Mouse (Mus musculus) G1E (cell line): ENCODE measurements around the gene Wwox. TPM values are rescaled to one million over a fixed set of nuclear protein-coding genes. Genes with fewer than 3 reads are reported as not detected.

Experiments used
- ATAC-seq: 2 replicates; pipeline ENCODE4 v1.8.0; 2016; ENCODE audit warnings: mild to moderate bottlenecking; ENCODE audit not compliant: insufficient number of reproducible peaks, poor library complexity, low FRiP score, severe bottlenecking; ENCODE audit errors: extremely low read depth
- DNase-seq: peaks from one replicate; pipeline ENCODE4 v3.0.0; 2012; ENCODE audit warnings: low spot score
- H3K27me3 ChIP-seq: 2 replicates; pipeline ENCODE4 v1.6.1; 2012; ENCODE audit warnings: mild to moderate bottlenecking, low read length, inconsistent platforms; ENCODE audit not compliant: insufficient read depth
- H3K36me3 ChIP-seq: replicated peaks from 2 replicates; pipeline ENCODE3; 2012; ENCODE audit warnings: mild to moderate bottlenecking, inconsistent platforms
- H3K4me1 ChIP-seq: 2 replicates; pipeline ENCODE4 v1.6.1; 2012; ENCODE audit warnings: low read depth, low read length, inconsistent platforms, mixed read lengths; ENCODE audit not compliant: insufficient read depth
- H3K4me3 ChIP-seq: 2 replicates; pipeline ENCODE4 v1.5.1; 2012; ENCODE audit warnings: low read depth, mild to moderate bottlenecking, inconsistent platforms, low read length, moderate library complexity, mixed read lengths
- H3K9me3 ChIP-seq: replicated peaks from 2 replicates; pipeline ENCODE4 v1.6.1; 2012; ENCODE audit warnings: inconsistent platforms
- CTCF ChIP-seq: IDR thresholded peaks from 2 replicates; pipeline ENCODE4 v1.5.1; 2012; ENCODE audit warnings: low read depth, low read length, inconsistent platforms, mixed read lengths
- GATA1 ChIP-seq: IDR thresholded peaks from 2 replicates; pipeline ENCODE4 v1.6.1; 2012; ENCODE audit warnings: borderline replicate concordance, low read length, inconsistent platforms, mixed read lengths
- GATA2 ChIP-seq: IDR thresholded peaks from 2 replicates; pipeline ENCODE4 v1.6.1; 2012; ENCODE audit warnings: low read depth, low read length, inconsistent platforms, borderline replicate concordance
- POLR2AphosphoS5 ChIP-seq: IDR thresholded peaks from 2 replicates; pipeline ENCODE4 v1.6.1; 2012; ENCODE audit warnings: low read depth, low read length, inconsistent platforms; ENCODE audit not compliant: insufficient replicate concordance
- TAL1 ChIP-seq: conservative IDR thresholded peaks from 2 replicates; pipeline ENCODE4 v1.6.1; 2012; ENCODE audit warnings: low read depth, low read length, inconsistent platforms, mixed read lengths
- polyA plus RNA-seq: library from polyadenylated mRNA; stranded (reverse); fragments of >175 nt; gene quantifications from 2 replicates; pipeline ENCODE4 v1.2.3, GENCODE M21; 2012
- total RNA-seq, 2 experiments: library from RNA; stranded (forward) in 1 of 2; stranded (reverse) in 1 of 2; fragments of 200-1000 nt in 1 of 2; fragments of >200 nt in 1 of 2; fragmentation: Nextera tagmentation in 1 of 2; gene quantifications; 2 replicates each; pipeline ENCODE4 v1.2.3; 2014 to 2017

The Wwox gene
- total and polyA plus RNA-seq, 3 experiments: 5.8 to 33.9 (median 7.2) TPM

DNA sequence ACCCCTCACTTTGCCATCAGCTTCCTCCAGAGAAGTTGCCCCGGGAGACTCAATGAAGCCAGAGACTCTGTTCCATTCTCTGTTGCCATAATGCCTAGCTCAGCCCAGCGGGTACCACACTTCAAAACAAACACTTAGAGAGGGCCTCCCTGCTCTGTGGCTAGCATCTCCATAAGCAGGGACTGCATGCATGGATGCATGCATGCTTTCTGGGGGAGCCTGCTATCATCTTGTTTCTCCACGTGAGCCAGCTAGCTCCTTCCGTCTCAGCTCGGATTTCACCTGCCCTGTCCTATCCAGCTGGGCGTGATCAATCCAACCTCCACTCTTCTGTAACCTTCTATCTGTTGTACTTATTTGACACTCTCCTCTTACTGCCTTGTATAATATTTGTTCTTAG is 675.0 kb downstream of the Wwox start:
- Histone ChIP-seq H3K36me3 (no peaks in the 10 kb centered on the region), H3K9me3 (peaks cover 59% of the 10 kb centered on the region), H3K27me3 (no peaks in the 10 kb centered on the region), H3K4me3 (no peak overlapping the region), H3K4me1 (no peaks in the 10 kb centered on the region)
- TF ChIP-seq TAL1 (no peak), POLR2AphosphoS5 (no peak), CTCF (no peak), GATA2 (no peak), GATA1 (no peak)
- DNase-seq (no peak), ATAC-seq (no peak)

DNA sequence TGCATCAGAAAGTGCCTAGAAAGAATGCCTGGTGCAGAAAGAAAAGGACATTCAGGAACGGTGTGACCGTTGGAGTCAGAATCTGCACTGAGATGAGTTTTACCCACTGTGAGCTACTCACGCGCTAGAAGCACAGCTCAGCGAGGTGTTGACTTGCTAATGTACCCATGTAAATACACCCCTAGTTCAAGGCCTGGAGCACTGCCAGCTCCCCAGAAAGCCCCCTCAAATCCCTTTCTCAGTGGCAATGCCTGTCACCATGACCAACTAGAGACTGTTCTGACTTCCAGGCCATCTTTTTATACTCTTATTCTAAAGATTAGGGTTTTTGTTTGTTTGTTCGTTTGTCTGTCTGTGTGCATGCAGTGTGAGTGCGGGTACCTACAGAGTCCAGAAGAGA is 686.6 kb downstream of the Wwox start:
- TF ChIP-seq CTCF (no peak), GATA2 (no peak), TAL1 (no peak), GATA1 (no peak), POLR2AphosphoS5 (no peak)
- DNase-seq: no peak
- no peaks in the 10 kb centered on the region for H3K27me3 ChIP-seq
- peaks cover 64% of the 10 kb centered on the region for H3K9me3 ChIP-seq
- no peaks in the 10 kb centered on the region for H3K36me3 ChIP-seq
- no peak overlapping the region for H3K4me3 ChIP-seq
- no peaks in the 10 kb centered on the region for H3K4me1 ChIP-seq
- ATAC-seq: no peak

DNA sequence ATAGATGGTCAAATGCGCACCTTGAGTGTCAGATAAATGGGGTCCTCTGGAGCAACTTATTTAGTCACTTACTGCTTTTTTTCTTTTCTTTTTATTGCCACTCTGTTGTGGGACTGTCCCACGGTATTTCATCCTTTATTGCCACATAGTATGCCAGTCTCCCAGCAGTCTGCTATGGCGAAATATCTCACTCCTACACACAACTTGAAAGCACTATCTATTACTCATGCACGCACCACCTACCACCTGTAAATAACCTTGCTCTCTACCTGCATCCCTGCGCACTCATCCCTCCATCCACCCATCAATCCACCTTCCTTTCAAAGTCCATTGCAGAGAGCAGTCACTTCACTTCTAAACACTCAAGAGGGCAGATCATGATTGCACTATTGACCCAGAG is 687.2 kb downstream of the Wwox start:
- DNase-seq (no peak), ATAC-seq (no peak)
- Histone ChIP-seq H3K27me3 (no peaks in the 10 kb centered on the region), H3K4me1 (no peaks in the 10 kb centered on the region), H3K4me3 (no peak overlapping the region), H3K9me3 (peaks cover 66% of the 10 kb centered on the region), H3K36me3 (no peaks in the 10 kb centered on the region)
- TF ChIP-seq GATA1 (no peak), POLR2AphosphoS5 (no peak), CTCF (no peak), GATA2 (no peak), TAL1 (no peak)

DNA sequence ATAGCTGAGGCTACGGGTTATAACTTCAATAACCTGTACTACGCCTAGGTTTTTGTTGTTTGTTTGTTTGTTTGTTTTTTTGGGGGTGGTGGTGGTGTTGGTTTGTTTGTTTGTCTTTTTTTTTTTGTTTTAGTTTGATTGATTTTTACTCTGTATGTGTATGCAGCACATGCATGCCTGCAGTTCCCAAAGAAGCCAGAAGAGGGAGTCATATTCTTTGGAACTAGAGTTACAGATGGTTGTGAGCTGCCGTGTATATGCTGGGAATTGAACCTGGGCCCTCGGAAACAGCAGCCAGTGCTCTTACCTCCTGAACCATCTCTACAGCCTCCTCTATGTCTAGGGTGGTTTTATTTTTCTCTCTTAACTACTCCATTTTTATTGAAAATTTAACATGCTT is 689.9 kb downstream of the Wwox start:
- Histone ChIP-seq H3K9me3 (peaks cover 72% of the 10 kb centered on the region), H3K27me3 (no peaks in the 10 kb centered on the region), H3K4me3 (no peak overlapping the region), H3K4me1 (no peaks in the 10 kb centered on the region), H3K36me3 (no peaks in the 10 kb centered on the region)
- TF ChIP-seq GATA1 (no peak), CTCF (no peak), POLR2AphosphoS5 (no peak), TAL1 (no peak), GATA2 (no peak)
- ATAC-seq: no peak
- DNase-seq: no peak

DNA sequence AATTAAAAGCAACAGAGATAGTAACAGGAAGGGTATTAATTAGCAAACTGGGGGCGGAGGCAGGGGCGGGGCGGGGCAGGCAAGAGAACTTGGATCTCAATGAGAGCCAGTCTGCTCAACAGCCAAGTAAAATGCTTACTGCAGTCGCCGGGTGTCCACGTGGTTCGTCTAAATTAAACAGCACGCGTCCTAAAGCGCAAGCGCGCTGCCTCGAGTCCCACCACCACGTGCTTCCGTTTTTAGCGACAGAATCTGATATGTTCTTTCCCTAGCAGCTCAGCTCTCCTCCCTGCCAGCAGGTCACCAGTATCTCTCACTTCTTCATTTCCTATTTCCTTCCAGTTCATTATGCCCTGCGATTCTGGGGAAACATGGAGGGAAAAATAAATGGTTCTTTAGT is 693.7 kb downstream of the Wwox start:
- ATAC-seq: no peak

DNA sequence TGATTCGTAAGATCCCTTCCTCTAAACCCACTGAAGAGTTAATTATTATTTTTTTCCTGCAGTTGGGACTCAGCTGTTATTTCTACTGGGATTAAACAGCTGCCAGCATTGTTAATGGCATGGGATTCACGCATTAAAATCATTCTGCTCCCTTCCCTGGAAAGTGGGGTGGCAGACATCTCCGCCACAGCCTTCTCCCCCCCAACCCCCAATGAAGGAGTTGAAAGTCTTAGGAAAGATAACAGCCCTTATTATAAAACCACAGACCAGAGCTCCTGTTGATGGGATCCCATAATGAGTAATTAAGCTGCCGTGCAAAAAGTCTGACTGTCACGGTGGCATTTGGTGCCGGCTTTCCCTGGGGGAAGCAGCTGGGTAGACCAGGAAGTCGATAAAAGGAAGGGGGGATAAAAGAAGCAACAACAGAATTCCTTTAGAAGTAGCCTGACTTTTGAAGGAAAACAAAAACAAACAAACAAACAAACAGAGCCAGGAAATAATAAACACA is 694.3 kb downstream of the Wwox start:
- no peaks in the 10 kb centered on the region for H3K4me1 ChIP-seq
- H3K4me3 ChIP-seq: no peak overlapping the region
- TF ChIP-seq POLR2AphosphoS5: no peak
- no peak for TF ChIP-seq CTCF
- TF ChIP-seq TAL1: no peak
- no peak for TF ChIP-seq GATA2
- TF ChIP-seq GATA1: no peak
- peaks cover 71% of the 10 kb centered on the region for H3K9me3 ChIP-seq
- ATAC-seq (no peak), DNase-seq (no peak)
- H3K27me3 ChIP-seq: no peaks in the 10 kb centered on the region
- no peaks in the 10 kb centered on the region for H3K36me3 ChIP-seq

More for the DNA sequence above, 693.7 kb downstream of the Wwox start:
- H3K4me1 ChIP-seq: no peaks in the 10 kb centered on the region
- peaks cover 71% of the 10 kb centered on the region for H3K9me3 ChIP-seq
- DNase-seq: no peak
- H3K36me3 ChIP-seq: no peaks in the 10 kb centered on the region
- no peak overlapping the region for H3K4me3 ChIP-seq
- TF ChIP-seq GATA1 (no peak), CTCF (no peak), TAL1 (no peak), POLR2AphosphoS5 (no peak), GATA2 (no peak)
- no peaks in the 10 kb centered on the region for H3K27me3 ChIP-seq

DNA sequence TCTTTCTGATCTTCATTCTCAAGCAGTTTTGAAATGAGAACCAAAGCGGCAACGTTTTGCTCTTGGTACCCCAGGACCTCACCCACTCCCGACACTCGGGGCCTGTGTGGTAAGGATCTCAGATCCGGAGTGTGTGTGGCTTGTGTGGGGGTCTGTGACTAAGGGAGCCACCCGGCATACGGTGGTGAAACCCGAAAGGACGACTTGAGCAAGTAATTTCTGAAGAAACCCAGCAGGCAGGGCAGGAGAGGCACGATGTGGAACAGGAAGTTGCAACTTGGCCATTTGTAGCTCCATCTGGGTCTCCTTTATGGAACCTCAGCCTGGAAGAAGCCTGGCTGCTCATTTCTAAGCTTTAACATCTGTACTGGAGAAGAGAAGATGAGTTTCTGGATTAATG is 697.4 kb downstream of the Wwox start:
- H3K4me3 ChIP-seq: no peak overlapping the region
- ATAC-seq (no peak), DNase-seq (no peak)
- H3K27me3 ChIP-seq: no peaks in the 10 kb centered on the region
- TF ChIP-seq GATA2: no peak
- no peak for TF ChIP-seq TAL1
- no peak for TF ChIP-seq GATA1
- no peak for TF ChIP-seq CTCF
- no peak for TF ChIP-seq POLR2AphosphoS5
- no peaks in the 10 kb centered on the region for H3K36me3 ChIP-seq
- no peaks in the 10 kb centered on the region for H3K4me1 ChIP-seq
- peaks cover 68% of the 10 kb centered on the region for H3K9me3 ChIP-seq
